Mouse (Mus musculus): Measurements from ENCODE around the gene Apba2.

Gene Apba2

DNA sequence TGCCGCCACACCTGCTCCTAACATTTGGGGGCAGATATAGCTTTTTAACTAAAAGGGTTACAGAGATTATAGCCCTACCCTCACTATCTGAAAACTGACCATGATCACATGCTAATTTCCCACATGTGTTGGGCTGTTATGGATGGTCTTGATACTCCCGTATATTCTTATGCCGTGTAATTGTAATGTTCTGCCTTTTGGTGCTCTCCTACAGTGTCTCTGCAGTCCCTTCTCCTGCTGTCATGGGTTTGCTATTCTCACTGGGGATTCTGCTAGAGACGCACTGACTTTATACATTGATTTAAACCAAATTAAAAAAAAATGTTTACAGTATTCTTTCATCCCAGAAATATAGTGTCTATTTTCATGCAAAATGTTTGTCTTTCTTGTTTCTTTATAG, 157.4 kb downstream of the Apba2 start:
- no peak for DNase-seq (ENCODE audit: low read depth, low spot score)

DNA sequence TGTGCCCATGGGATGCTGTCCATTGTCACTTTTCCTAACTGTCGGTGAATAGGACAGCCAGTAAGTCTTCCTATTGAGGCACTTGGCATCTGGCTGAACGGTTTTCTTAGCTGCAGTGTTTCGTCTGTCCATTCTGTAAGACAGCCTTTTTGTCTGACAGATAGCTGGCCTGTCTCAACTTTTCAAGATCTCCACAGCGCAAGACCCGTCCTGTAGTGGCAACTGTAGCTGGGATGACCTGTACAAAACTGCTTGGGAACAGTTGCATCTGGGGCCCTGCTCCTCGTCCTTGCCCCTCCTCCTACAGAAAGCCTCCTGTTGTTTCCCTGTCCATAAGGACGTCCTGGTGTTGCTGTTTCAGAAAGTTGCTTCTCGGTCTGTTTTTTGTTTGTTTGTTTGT, 157.8 kb downstream of the Apba2 start:
- DNase-seq (ENCODE audit: low read depth, low spot score): no peak

GRCm38 (mm10) chr7:64662506-64662905, 161.0 kb downstream of the Apba2 start:
- DNase-seq (ENCODE audit: low read depth, low spot score): no peak

GRCm38 (mm10) chr7:64663600-64663999, 162.1 kb downstream of the Apba2 start:
- DNase-seq (ENCODE audit: low read depth, low spot score): no peak

DNA sequence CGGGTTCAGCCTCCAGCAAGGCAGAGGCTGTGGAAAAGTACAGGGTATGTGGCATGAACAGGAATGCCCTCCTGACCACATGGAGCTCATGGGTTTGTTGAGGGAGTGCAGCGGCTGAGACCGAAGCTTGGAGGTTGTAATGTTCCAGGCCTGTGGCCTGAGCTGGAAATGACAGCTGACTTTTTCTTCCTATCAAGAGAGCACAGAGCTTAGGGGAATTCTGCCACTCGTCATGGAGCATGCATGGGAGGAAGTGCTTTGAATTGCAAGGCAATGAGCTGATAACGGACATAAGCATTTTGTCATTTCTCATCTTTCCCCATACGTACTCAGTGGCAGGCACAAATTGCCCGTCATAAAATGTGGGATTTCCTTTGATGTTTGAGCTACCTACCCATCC, 163.6 kb downstream of the Apba2 start:
- no peak for DNase-seq (ENCODE audit: low read depth, low spot score)

GRCm38 (mm10) chr7:64665716-64666298, 164.3 kb downstream of the Apba2 start:
- no peak for DNase-seq (ENCODE audit: low read depth, low spot score)

DNA sequence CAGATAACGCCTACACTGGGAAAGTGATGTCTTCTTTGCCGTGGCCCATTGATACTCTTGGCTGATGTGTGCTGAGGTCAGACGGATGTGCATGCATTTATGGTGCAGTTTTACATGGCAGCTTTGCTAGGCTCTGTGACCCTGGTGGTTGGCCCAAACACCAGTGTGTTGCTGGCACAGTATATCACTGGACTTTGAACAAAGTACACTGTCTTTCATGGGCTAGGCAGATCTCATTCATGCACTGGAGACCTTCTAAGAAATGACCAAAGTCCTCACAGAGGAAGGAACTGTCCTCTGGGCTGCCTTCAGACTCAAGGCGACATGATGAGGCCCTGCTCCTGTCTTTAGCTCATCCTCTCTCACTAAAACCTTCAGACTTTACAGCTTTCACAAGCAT, 166.5 kb downstream of the Apba2 start:
- no peak for DNase-seq (ENCODE audit: low read depth, low spot score)

GRCm38 (mm10) chr7:64679771-64680479, 178.4 kb downstream of the Apba2 start:
- DNase-seq (ENCODE audit: low read depth, low spot score): no peak

DNA sequence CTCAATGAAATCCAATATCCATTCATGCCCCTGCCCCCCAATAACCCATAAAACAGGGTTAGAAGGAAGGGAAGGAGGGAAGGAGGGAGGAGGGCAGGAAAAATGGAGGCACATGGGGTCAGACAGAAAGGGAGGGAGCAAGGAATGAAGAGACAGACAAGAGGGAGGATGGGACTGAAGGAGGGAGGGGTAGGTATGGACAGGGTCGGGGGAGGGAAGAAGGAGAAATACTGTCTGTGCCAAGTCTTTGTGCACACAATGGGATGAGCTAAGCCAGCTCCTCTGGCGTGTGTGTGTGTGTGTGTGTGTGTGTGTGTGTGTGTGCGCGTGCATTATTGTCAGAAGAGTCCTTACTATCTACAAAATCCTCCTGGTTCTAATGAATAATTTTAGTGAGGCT, 183.4 kb downstream of the Apba2 start:
- no peak for DNase-seq (ENCODE audit: low read depth, low spot score)

DNA sequence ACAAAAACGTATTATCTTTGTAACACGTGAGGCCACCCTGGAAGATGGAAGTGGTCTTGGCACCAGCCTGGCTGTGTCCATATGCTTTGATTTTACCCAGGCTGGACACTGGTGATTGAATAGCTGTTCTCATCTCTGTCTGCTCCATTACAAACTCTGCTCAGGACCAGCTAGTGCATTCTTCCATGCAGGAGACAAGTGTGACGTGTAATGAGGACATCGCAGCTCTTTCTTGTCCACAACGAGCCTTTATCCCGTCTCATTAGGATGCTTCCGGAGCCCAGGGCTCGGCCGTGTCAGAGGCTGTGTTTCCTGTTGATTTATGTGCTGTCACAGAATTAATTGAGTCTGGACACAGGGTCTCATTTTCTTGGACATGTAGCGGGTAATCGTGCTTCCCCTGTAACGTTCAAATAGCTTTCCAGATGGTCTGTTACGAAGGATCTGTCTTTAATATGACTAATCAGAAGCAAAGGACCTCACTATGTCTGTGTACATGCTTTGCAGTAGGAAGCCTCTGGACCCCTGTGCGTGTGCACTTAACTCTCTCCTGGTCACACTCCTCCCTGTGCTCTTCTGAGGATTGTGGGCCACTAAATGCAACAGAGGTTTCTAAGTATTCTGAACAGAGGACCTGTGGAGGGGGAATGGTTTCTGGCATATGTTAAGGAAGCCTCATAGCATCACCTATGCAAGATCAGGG, 186.8 kb downstream of the Apba2 start:
- no peak for DNase-seq (ENCODE audit: low read depth, low spot score)

- no peak for DNase-seq (ENCODE audit: low read depth, low spot score)
These were observed 190.3 kb downstream of the Apba2 start for GRCm38 (mm10) chr7:64691831-64692230.

DNA sequence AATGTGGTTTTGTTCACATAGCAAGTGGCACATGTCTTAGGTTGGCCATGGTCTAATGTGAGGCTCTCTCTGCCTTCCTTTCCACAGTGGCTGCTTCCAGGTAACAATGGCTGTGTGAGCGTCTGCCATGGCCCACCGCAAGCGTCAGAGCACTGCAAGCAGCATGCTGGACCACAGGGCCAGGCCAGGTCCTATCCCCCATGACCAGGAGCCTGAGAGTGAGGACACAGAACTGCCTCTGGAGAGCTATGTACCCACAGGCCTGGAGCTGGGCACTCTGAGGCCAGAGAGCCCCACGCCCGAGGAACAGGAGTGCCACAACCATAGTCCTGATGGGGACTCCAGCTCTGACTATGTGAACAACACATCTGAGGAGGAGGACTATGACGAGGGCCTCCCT, 193.4 kb downstream of the Apba2 start:
- no peak for DNase-seq (ENCODE audit: low read depth, low spot score)

DNA sequence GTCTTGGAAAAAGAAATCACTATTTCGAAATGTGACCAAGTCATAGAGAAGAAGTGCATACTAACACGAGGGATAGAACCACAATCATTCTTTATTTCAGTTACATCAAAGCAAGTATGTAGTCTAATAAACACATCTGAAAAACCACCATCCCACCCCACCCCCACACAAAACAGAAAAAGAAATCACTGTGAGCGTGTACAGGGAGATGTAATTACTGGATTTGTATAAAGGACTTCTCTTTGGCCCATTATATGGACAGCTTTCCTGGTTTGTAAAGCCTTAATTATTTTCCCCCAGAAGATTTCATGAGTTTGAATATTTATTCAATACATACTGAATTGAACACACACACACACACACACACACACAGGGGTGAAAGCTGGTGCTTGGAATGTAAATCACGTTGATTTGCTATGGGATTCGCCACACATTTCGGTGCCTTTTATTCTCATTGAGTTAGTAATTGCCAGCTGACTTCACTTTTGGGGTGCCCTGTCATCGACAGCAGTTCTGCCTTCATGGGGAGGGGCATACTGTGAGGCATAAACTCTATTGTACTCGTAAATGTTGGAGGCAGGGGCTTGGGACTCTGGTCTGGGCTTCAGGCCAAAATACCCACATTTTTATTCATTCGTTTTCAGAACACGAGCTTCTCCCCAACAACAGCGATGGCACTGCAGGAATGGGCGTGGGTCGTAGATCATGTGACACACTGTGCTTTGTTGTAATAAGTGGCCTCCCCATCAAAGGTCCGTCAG, 195.2 kb downstream of the Apba2 start:
- DNase-seq (ENCODE audit: low read depth, low spot score): no peak

- no peak for DNase-seq (ENCODE audit: low read depth, low spot score)
These were observed 196.4 kb downstream of the Apba2 start for GRCm38 (mm10) chr7:64697791-64698337.

DNA sequence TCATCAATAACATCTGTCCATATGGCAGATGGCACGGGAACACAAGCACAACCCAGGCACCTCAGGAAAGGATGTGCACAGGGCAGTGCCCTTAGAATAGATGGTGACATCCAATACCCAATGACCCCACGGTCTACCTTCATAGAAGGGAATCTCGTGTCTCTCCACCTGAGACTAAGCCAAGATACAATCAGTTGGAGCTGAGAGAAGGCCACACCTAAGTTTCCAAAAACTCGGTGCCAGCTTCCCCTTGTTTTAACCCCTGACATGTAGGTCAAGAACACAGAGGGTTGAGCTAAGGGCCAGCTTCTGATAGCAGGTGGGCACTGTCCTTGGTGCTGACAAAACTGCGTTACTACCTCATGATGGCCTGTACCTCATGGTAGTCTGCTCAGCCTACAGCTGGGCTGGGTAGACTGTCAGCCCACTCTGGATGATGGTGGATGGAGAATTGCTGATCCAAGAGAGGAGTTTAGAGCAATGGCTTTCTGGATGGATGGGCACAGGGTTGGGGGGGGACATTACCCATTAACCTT, 202.6 kb downstream of the Apba2 start:
- no peak for DNase-seq (ENCODE audit: low read depth, low spot score)

DNA sequence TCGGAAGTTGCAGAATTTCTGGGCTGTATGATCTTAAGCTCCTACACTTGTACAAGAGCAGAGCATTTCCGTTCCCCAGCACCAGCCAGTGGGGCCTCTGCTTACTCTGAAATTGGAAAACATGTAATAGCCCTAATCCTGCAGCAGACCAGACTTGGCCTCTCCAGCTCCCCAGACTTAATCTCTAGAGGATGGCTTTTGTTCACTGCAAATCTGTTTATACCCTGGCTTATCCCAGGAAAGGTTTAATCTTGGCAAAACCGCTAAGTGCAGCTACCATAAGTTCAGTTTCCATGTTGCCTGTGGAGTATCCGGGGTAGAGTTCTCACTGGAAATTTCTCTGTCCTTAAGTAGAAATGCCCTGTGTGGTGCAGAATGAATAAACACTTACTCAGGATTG, 206.7 kb downstream of the Apba2 start:
- DNase-seq (ENCODE audit: low read depth, low spot score): no peak

- DNase-seq (ENCODE audit: low read depth, low spot score): no peak
These were observed 208.2 kb downstream of the Apba2 start for GRCm38 (mm10) chr7:64709520-64710262.

GRCm38 (mm10) chr7:64716286-64716685, 214.8 kb downstream of the Apba2 start:
- DNase-seq (ENCODE audit: low read depth, low spot score): no peak

- no peak for DNase-seq (ENCODE audit: low read depth, low spot score)
These were observed 221.8 kb downstream of the Apba2 start for GRCm38 (mm10) chr7:64723313-64723712.

DNA sequence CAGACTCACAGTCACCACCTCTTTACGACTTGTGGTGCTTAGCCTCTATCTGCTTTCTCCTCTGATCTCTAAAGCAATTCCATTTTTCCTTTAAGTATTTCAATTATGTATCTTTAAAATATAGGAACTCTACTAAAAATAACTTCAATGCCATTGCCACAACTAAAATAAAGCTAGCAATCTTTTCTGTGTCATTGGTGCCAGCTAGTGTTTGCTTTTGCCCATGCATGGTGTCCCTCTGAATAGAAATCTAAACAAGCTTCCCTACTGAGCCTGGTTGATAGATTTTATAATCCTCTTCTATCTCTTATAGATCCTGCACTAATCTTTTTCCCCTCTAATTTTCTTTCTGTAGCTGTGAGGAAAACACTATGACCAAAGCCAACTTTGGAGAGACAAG, 222.9 kb downstream of the Apba2 start:
- DNase-seq (ENCODE audit: low read depth, low spot score): no peak

All from CD4-positive, CD25-positive, alpha-beta regulatory T cell, adult 2 months (primary cell).